Mouse (Mus musculus) adrenal gland, postnatal 10 days (tissue): ENCODE data around the gene S100a5. TPM values are rescaled to one million over a fixed set of nuclear protein-coding genes. Genes with fewer than 3 reads are reported as not detected.
A peak's percentile ranks its signal among the peaks of the same experiment; 100 is the strongest.

Experiments used
- DNase-seq: peaks from one replicate; pipeline ENCODE4 v3.0.0; 2021; ENCODE audit warnings: mixed read lengths
- total RNA-seq, 2 experiments: library from RNA; stranded (reverse); gene quantifications; 2 replicates each; pipeline ENCODE4 v1.2.3; 2021

S100a5 gene
- total RNA-seq, 2 experiments from 2014 or later, result not detected

DNA sequence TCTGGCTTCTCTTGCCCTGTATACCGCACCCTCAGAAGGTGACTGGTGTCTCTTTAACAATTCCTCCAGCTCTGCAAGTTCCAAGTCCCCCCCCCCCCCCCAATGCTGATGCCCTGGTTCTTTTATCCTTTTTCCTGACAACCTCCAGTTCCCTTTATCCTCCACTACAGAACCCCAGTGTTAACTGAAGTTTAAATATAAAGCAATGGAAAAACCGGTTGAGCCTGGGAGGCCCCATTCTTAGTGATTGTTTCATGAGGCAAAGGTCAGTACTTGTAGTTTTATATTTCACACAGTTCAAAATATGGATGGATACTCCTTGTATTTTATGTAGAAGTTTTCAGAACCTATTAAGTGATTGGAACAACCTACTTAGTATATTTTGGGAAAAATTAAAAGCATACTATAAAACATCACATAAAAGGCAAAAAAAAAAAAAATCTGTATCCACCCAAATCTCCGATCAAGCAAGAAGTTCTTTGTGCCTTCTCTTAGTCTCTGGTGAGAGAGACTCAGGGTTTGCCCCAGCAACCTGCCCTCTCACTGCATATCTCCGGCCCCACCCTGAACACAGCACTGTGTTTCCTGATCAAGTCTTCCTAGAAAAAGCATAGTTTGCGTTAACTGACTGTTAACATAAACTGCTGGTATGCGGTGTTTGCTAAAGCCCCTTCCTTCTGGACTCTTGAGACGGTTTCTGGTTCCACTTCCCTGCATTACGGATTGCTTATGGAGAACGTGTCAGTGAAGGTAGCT lies 18.1 kb downstream of the S100a5 start:
- no peak for DNase-seq

DNA sequence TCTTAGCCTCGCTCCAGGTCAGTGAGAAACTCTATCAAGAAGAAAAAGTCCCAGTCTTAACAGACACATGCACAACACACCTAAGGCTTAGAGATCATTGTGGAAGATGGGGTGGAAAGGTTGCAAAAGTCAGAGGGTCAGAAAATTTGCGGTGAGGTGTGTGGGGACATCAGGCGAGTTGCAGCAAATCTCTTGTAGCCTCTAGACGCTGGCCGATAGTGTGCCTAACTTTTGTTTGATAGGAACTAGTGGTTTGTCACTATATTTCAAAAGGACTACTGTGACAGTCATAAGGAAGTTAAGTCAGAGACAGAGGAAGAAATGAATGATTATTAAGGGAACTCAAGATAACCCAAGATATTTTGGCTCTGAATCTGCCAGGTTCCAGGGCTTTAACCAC lies 19.0 kb downstream of the S100a5 start:
- DNase-seq, result no peak

DNA sequence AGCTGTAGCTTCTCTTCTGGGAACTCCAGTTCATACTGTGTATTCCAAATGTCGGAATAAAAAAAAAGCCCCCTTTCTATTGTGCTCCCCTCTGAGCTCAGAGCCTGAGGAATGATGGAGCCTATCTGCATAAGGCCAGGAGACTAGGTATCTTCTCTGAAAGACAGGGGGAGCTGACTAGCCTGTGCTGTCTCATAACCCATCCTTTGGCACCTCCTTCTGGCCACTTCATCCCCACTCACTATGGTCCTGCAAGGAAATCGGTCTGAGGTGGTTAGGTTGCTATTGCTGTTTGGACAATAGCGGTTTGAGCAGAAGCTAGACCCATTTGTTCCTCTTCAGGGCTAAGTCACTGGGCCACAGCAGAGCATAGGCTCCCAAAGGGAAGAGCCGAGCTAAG lies 19.5 kb downstream of the S100a5 start:
- peak; percentile 15 for DNase-seq

DNA sequence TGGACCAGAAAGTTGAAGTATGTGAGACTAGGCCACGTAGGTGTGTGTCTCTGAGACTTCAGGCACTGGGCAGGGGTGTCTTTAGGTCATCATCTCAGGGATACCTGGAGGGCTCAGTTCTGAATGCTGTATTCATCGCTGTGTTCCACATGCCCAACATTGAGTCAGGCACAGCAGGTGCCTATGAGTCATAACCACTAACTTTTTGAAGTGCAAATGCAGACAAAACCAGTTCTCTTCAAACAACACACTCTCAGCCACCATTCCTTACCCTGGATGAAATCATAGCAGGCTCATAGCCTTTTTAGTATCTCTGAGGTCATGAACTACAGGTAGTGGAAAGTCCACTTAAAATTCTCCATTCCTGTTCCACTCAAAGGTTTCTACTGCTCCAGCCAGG lies 21.0 kb downstream of the S100a5 start:
- DNase-seq, result no peak

DNA sequence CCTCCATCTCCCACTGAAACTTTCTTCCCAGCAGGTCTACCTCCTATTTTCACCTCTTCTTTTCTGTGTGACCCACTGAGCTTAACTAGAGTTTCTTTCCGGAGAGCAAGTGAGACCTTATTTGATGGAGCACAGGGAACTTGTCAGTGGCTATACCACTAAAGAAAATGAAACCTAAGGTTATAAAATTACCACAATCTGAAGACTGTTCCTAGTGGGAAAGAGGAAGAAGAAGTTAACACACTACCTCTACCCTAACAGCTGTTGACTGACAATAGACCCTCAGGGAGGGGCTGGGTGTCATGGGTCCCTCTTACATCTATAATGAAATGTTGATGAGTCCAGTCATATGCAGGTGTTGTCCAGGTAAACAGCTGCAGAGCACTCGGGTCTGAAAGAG lies 23.7 kb downstream of the S100a5 start:
- no peak for DNase-seq

DNA sequence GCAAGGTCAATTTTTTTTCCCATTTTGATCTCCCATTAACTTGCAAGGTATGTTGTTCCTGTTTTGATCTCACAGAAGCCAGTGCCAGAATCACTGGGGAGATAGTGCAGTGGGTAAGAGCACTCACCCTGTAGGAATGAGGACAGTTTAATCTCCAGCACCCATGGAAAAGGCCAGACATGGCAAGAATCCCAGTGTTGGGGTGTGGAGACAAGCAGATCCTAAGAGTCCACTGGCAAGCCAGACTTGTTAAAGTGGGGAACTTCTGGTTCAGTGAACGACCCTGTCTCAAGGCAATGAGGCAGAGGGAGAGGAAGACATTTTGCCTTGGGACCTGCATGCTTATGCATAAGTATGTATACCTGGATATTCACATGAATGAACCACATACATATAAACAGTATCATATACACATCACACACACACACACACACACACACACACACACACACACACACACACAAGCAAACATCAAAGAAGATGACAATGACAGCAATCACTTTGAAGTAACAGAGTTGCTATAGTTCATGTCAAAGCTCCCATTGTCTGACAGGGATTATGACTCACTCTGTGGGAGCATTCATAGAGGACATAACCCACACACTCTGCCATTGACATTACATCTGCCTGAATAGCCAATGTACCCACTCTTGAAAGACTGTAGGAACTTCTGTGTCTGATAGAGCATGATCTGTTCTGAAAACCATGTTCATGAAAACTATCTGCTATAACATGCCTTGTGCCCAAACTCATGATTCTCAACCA lies 30.4 kb downstream of the S100a5 start:
- no peak for DNase-seq

DNA sequence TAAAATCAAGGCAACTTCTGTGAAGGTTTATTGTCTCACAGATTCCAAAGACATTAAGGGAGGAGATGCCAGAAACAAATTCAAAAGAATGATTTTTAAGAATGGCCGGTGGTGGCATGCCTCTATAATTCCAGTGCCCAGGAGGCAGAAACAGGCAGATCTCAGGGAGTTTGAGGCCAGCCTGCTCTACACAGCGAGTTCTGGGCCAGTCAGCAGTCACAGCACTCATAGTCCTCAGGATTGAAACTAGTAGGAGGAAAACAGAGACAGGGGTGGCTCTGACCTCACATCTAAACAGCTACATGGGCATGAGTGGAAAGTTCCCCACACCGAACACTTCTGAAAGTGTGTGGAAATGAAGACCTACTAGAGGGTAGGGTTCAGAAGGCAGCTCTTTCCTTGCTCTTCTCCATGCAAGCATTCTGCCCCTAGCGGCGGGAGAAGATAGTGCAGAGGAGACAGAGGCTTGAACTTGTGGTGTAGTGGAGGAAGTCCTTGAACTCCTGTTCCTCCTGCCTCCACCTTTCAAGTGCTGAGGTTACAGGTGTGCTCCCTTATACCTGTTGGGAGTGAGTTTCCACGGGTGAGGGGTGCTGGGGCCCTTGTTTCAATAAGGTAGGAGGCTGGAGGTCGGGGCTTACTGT lies 31.3 kb downstream of the S100a5 start:
- peak; percentile 30 for DNase-seq

DNA sequence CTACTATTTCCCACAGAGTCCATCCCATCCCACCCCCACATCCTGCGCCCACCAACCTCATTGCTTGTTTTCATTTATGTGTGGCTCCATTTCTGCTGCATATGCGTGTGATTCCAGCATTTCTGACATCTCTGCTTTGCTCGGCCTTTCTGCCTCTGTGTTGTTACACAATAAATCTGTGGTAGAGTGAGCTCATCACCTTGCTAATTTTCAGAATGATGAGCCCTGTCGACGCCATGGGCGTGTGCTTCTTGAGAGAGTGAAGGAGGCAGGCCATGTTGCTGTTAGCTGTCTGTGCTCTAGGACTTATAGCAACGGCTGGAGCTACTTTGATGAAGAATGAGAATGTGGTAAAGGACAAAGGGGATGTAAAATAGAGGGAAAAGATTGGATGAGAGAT lies 32.7 kb downstream of the S100a5 start:
- no peak for DNase-seq

DNA sequence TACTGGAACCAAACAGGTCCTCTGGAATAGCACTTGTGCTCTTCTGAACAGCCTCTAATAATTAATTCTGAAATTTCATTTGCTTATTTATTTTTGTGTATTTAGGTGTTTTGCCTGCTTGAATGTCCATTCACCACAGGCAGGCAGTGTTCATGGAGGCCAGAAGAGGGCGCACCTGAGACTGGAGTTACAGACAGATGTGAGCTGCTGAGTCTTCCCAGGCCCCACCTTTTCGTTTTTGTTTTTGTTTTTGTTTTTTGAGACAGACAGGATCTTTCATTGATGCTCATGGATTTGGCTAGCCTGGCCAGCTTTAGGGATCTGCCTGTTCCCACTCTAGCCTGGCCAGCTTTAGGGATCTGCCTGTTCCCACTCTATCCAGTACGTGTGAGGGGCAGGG lies 35.9 kb downstream of the S100a5 start:
- peak; percentile 77 for DNase-seq

DNA sequence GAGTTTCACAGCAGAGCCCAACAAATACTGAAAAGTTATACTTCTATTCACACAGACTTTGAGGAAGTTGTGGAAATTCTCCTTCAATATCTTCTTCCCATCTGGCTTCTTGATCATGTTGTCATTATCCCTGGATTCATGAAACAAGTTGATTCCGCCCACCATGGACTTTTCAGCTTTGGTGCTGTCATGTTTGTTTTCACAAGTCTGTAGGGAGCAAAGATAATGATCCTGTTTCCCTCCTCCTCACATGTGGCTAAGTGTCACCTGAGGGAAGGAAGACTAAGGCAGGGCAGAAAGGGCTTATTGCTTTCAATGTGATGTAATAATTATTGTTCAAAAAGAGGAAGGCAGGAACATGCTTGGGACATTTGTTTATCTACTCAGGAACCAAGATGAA lies 39.0 kb downstream of the S100a5 start:
- DNase-seq, result no peak

DNA sequence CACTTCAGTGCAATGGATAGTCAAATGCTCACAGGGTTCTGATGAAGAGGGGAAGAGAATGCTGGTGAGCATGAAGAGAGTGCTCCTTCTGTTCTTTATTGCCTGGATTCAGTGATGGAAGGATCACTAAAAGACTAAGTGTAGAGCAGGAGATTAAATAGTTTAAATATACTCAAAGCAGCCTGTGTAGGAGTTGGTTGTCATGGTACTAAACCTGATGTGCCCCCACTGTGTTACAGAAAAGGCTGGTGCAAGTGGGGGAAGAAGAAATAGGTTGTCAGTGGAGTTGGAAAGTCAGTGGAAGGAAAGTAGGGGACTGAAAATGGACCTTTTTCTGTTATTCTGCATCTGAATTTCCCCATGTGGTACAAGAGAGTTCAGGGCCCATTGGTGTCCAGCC lies 40.7 kb downstream of the S100a5 start:
- DNase-seq, result no peak

DNA sequence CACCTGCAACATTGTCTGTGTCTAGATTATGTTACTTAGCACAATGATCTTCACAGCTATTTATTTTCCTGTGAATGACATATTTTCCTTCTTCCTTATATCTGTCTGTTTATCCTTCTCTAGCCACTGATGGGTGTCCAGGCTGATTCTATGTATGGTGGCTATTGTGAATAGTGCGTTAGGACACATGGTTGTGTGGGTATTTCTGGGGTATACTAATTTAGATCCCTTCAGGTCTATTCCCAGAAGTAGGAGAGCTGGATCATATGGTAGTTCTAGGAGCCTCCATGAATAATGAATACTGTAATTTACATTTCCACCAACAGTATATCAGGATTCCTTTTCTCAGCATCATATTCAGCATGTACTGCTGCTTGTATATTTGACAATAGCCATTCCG lies 41.5 kb downstream of the S100a5 start:
- no peak for DNase-seq

DNA sequence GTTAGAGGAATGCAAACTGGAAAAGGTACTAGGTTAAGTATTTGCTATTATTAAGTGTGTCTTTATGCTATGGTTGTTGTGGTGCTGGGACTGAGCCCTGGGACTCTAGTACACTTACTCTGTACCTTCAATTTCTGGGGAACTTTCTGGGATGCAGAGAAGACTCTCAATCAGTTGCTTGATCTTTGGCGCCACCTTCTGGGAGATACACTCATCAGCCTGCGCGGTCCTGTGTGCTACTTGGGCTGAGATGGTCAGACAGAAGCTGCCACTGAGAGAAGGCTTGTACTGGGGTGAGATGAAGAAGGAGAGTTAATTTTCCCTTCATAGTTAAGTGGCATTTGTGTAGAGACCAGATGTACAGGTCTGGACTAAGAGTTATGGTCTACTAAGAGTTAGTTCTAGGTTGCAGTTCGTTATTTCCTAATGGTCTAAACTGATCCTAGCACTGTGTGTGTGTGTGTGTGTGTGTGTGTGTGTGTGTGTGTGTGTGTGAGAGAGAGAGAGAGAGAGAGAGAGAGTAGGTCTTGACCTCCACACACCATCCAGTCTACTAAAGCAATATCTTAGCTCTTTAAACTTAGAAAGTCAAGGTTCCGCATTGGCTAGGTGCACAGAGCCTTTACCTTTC lies 44.7 kb downstream of the S100a5 start:
- peak; percentile 81 for DNase-seq

DNA sequence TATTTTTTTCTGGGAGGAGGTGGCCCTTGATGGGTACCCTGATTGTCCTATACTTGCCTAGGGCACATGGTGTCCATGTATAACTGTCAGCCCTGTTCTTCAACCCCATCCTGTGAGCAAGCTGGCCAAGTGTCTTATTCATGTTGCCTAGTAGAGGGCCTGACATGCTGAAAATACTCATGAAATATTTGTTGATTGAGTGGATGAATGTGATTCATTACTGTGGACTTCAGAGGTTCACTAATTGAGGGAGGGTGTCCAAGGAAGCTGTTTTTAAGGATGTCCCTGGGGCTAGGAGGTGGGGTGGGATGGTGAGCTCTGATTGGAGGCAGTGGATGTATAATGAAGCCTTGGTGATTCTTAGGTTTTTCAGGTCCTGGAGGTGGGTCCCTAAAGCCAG lies 45.4 kb downstream of the S100a5 start, which contains the start of gene S100a7a:
S100a7a (plus strand) TSS at position 301 of the 400 bp plus-strand sequence.
- no peak for DNase-seq

DNA sequence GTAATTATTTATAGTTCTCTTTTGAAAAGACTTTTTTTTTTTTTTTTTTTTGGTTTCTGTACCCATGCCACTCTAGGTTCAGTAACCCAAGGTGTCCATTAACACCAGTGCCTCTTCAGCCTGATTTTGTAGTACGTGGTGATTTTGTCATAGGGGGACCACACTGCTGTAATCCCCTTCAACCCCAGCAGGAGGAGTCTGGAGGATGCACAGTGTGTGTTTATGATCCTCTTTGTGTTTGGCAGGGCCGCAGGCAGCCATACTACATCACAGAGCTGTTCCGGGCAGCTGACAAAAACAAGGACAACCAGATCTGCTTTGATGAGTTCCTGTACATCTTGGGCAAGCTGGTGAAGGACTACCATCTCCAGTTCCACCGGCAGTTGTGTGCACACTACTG lies 49.1 kb downstream of the S100a5 start:
- DNase-seq, result peak; percentile 8

DNA sequence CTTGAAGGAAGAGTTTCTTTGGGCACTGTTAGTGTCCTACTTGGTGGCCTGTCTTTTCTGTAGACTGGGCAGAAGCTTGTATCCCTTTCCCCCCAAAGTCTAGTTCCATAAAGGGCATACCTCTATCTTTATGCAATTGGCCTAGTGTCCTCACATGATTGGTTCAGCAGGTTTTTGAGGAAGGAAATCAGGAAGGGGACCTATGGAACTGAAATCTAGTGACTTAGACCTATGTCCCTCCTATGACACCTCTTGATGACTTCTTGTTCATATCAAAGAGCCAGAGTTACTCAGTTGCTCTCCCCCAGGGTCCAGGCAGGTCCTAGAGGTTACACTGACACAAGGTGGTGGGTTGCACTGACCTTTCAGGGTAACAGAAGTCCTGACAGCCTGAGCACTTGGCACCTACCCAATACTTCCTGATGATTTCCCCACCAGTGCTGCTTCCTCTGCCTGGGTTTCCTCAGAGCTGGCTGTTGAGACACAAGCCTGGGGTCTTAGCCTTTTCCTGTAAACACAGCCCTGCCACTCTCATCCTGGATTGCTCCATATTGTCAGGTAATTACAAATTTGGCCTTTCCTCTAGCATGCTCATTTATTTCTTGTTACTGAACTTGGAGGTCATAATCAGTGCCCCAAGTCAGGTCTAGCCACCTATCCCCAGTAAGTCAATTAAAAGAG lies 51.2 kb downstream of the S100a5 start:
- DNase-seq, result no peak

Other genes starting within 250 kb of the S100a5 start
- 10 to 100 TPM; 55.2 to 65.9 TPM for gene Slc27a3, start 218.6 kb upstream of the S100a5 start, total RNA-seq
- 10 to 100 TPM; 46.8 to 51.6 TPM for gene Ints3, start 174.9 kb upstream of the S100a5 start, total RNA-seq
- 100 to 1,000 TPM in 1 of 2 experiments, 10 to 100 TPM in 1; 88.3 to 101 TPM for gene Npr1, start 142.7 kb upstream of the S100a5 start, total RNA-seq
- 10 to 100 TPM; 59.1 to 63.2 TPM for gene Ilf2, start 132.4 kb upstream of the S100a5 start, total RNA-seq
- gene Snapin, start 117.5 kb upstream of the S100a5 start, total RNA-seq, result 10 to 100 TPM; 46.6 to 59.3 TPM
- gene Chtop, start 99.0 kb upstream of the S100a5 start, total RNA-seq, result 100 to 1,000 TPM; 101 to 108 TPM
- gene S100a1, start 94.1 kb upstream of the S100a5 start, total RNA-seq, result 100 to 1,000 TPM; 263 to 269 TPM
- 10 to 100 TPM; 59.6 to 60.9 TPM for gene S100a13, start 94.1 kb upstream of the S100a5 start, total RNA-seq
- under 1 TPM; 0.24 to 0.70 TPM for gene S100a14, start 81.7 kb upstream of the S100a5 start, total RNA-seq
- 10 to 100 TPM; 73.5 to 91.6 TPM for gene S100a16, start 71.3 kb upstream of the S100a5 start, total RNA-seq
- gene S100a3, start 47.9 kb upstream of the S100a5 start, total RNA-seq, result not detected
- gene S100a2, start 18.3 kb upstream of the S100a5 start, total RNA-seq, result not detected
- not detected for gene Gm42674, start 6.6 kb upstream of the S100a5 start, total RNA-seq
- gene S100a4, start 4.8 kb upstream of the S100a5 start, total RNA-seq, result 10 to 100 TPM; 16.9 to 18.5 TPM
- gene S100a6, start 4.4 kb downstream of the S100a5 start, total RNA-seq, result 10 to 100 TPM; 72.2 to 82.8 TPM
- under 1 TPM in 1 of 2 experiments, not detected in 1; 0.33 TPM for gene S100a7a, start 45.5 kb downstream of the S100a5 start, total RNA-seq
- gene S100a8, start 60.5 kb downstream of the S100a5 start, total RNA-seq, result 10 to 100 TPM; 61.2 to 94.6 TPM
- 100 to 1,000 TPM in 1 of 2 experiments, 10 to 100 TPM in 1; 76.0 to 125 TPM for gene S100a9, start 87.2 kb downstream of the S100a5 start, total RNA-seq
- not detected for gene Pglyrp4, start 118.4 kb downstream of the S100a5 start, total RNA-seq
- gene Gm5849, start 169.4 kb downstream of the S100a5 start, total RNA-seq, result not detected